Mouse (Mus musculus): ENCODE measurements around the gene Tlr4. TPM values are rescaled to one million over a fixed set of nuclear protein-coding genes. Genes with fewer than 3 reads are reported as not detected.

The Tlr4 gene
- total and polyA plus RNA-seq, 3 experiments: 8.6 to 22.1 (median 19.0) TPM

DNA sequence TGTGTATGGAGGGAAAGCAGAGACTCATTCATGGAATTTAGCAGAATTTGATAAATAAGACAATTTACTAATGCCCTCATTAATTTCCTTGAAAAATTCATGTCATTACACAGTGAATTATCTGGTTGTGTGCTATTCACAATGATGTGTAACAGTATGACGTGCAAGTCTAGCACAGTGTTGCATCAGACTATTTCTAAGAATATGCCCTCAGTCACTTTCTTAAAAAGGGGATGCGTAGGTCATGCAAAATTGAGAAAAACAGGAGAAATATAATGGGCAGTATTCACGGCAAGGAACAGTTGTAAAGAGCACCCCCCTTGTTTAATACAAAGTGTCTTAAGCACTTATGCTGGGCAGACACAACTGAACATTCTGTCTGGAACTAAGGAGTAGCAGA lies 5.6 kb upstream of the Tlr4 start:
- peak overlapping the region; percentile 66 for H3K9ac ChIP-seq (ENCODE audit: insufficient read depth, low read depth)
- no peaks in the 10 kb centered on the region for H3K27me3 ChIP-seq (replicated peaks)
- H3K4me3 ChIP-seq (replicated peaks in 1 of 3; ENCODE audit: low read depth in 2 of 3, low read length in 2 of 3, poor library complexity in 1 of 3): no peak overlapping the region
- H3K4me2 ChIP-seq (ENCODE audit: insufficient read depth, low read depth, poor library complexity, severe bottlenecking): peak overlapping the region; percentile 50
- H3K79me2 ChIP-seq (replicated peaks; ENCODE audit: control insufficient read depth, extremely low read depth, insufficient read depth, poor library complexity, severe bottlenecking): no peaks in the 10 kb centered on the region
- peak overlapping the region; percentile 86 for H3K27ac ChIP-seq (ENCODE audit: insufficient read depth, low read depth)
- TF ChIP-seq E2F4 (IDR thresholded peaks at IDR 0.05; ENCODE audit: insufficient replicate concordance, low read depth, low read length): no peak
- TF ChIP-seq ETS1 (conservative IDR thresholded peaks at IDR 0.05; ENCODE audit: low read depth, low read length): no peak; the same call in 1 of the 2 replicates
- TF ChIP-seq MEF2A (IDR thresholded peaks at IDR 0.05; ENCODE audit: borderline replicate concordance, low read depth, low read length): peak; percentile 50; the same call in 1 of the 2 replicates
- no peak for TF ChIP-seq IRF4 (IDR thresholded peaks at IDR 0.05; ENCODE audit: low read depth, low read length)
- TF ChIP-seq TCF12 (IDR thresholded peaks at IDR 0.05; ENCODE audit: low read depth, low read length): no peak; the same call in 1 of the 2 replicates
- no peak for TF ChIP-seq MAX (IDR thresholded peaks at IDR 0.05; ENCODE audit: low read length)
- no peaks in the 10 kb centered on the region for H3K9me3 ChIP-seq (replicated peaks; ENCODE audit: low read length)
- H3K36me3 ChIP-seq (replicated peaks in 1 of 2; ENCODE audit: control insufficient read depth in 1 of 2, insufficient read depth in 1 of 2, low read length in 1 of 2): no peaks in the 10 kb centered on the region
- DNase-seq (ENCODE audit: extremely low read depth): peak; percentile 49
- peaks cover 5 to 41% of the 10 kb centered on the region in 2 experiments; a peak in 2 of 4 replicates for H3K4me1 ChIP-seq (ENCODE audit: control insufficient read depth in 1 of 2, insufficient read depth in 2 of 2)
- dilution Hi-C loops (cut with MboI; ENCODE audit: extremely low pct_ligation_motif_present, extremely low pct_unique_long_range_greater_than_20kb, low sequenced_read_pairs): no loop called here
- in situ Hi-C loops (cut with MboI; ENCODE audit: low pct_ligation_motif_present, low pct_unique_long_range_greater_than_20kb, low sequenced_read_pairs): no loop called here

DNA sequence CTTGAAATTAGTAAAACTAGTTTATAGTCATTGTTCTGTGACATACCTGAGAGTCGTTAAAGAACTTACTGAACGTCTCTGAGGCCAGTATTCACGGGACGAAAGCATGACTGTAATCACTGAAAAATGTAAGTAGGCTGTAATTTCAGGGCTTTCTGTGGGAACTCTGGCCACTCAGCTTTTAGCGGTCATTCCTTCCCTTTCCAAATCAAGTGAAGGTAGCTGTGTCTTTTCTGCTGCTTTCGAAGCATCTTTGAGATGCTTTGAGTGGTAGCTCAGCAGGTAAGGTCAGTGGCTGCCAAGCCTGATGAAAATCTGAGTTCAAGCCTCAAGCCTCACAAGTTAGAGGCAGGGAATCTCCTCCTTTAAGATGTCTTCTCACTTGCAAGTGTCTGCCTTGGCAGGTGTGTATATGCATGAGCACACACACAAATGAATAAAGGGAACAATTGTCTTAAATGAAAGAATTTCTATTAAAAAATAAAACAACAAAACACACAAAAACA lies 832 bp downstream of the Tlr4 start:
- no peaks in the 10 kb centered on the region for H3K9me3 ChIP-seq (replicated peaks; ENCODE audit: low read length)
- peak overlapping the region; percentile 54 for H3K4me2 ChIP-seq (ENCODE audit: insufficient read depth, low read depth, poor library complexity, severe bottlenecking)
- no peaks in the 10 kb centered on the region for H3K27me3 ChIP-seq (replicated peaks)
- H3K9ac ChIP-seq (ENCODE audit: insufficient read depth, low read depth): peak overlapping the region; percentile 98
- peak overlapping the region; percentile 95 for H3K27ac ChIP-seq (ENCODE audit: insufficient read depth, low read depth)
- in situ Hi-C loops (cut with MboI; ENCODE audit: low pct_ligation_motif_present, low pct_unique_long_range_greater_than_20kb, low sequenced_read_pairs) (no loop called here), dilution Hi-C loops (cut with MboI; ENCODE audit: extremely low pct_ligation_motif_present, extremely low pct_unique_long_range_greater_than_20kb, low sequenced_read_pairs) (no loop called here)
- peaks cover 0 to 31% of the 10 kb centered on the region in 2 experiments; a peak in 2 of 4 replicates for H3K4me1 ChIP-seq (ENCODE audit: control insufficient read depth in 1 of 2, insufficient read depth in 2 of 2)
- H3K79me2 ChIP-seq (replicated peaks; ENCODE audit: control insufficient read depth, extremely low read depth, insufficient read depth, poor library complexity, severe bottlenecking): peaks cover 27% of the 10 kb centered on the region
- no peak for TF ChIP-seq TCF12 (IDR thresholded peaks at IDR 0.05; ENCODE audit: low read depth, low read length)
- peak; percentile 62 for TF ChIP-seq BHLHE40 (IDR thresholded peaks at IDR 0.05; ENCODE audit: low read depth, low read length)
- DNase-seq (ENCODE audit: extremely low read depth): no peak
- H3K4me3 ChIP-seq (replicated peaks in 1 of 3; ENCODE audit: low read depth in 2 of 3, low read length in 2 of 3, poor library complexity in 1 of 3): peak overlapping the region; percentile 57 to 79 (median 75)
- peaks cover 7 to 8% of the 10 kb centered on the region in 2 experiments for H3K36me3 ChIP-seq (replicated peaks in 1 of 2; ENCODE audit: control insufficient read depth in 1 of 2, insufficient read depth in 1 of 2, low read length in 1 of 2)

- dilution Hi-C loops (cut with MboI; ENCODE audit: extremely low pct_ligation_motif_present, extremely low pct_unique_long_range_greater_than_20kb, low sequenced_read_pairs): no loop called here
- Histone ChIP-seq H3K4me3 (replicated peaks in 1 of 3; ENCODE audit: low read depth in 2 of 3, low read length in 2 of 3, poor library complexity in 1 of 3) (peak overlapping the region; percentile 57 to 75 (median 61)), H3K79me2 (replicated peaks; ENCODE audit: control insufficient read depth, extremely low read depth, insufficient read depth, poor library complexity, severe bottlenecking) (peaks cover 27% of the 10 kb centered on the region), H3K27ac (ENCODE audit: insufficient read depth, low read depth) (peak overlapping the region; percentile 73), H3K27me3 (replicated peaks) (no peaks in the 10 kb centered on the region), H3K4me2 (ENCODE audit: insufficient read depth, low read depth, poor library complexity, severe bottlenecking) (peak overlapping the region; percentile 69; the same call in 1 of the 2 replicates), H3K36me3 (replicated peaks in 1 of 2; ENCODE audit: control insufficient read depth in 1 of 2, insufficient read depth in 1 of 2, low read length in 1 of 2) (peaks cover 9 to 11% of the 10 kb centered on the region in 2 experiments), H3K4me1 (ENCODE audit: control insufficient read depth in 1 of 2, insufficient read depth in 2 of 2) (peaks cover 0 to 27% of the 10 kb centered on the region in 2 experiments; a peak in 2 of 4 replicates), H3K9ac (ENCODE audit: insufficient read depth, low read depth) (peak overlapping the region; percentile 98), H3K9me3 (replicated peaks; ENCODE audit: low read length) (no peaks in the 10 kb centered on the region)
- TF ChIP-seq MAZ (IDR thresholded peaks at IDR 0.05; ENCODE audit: low read depth, low read length) (no peak), POLR2A (IDR thresholded peaks at IDR 0.05; ENCODE audit: low read depth, low read length) (no peak), EP300 (IDR thresholded peaks at IDR 0.05; ENCODE audit: low read length) (peak; percentile 72), NRF1 (IDR thresholded peaks at IDR 0.05; ENCODE audit: low read depth, low read length) (no peak), USF2 (conservative IDR thresholded peaks at IDR 0.05; ENCODE audit: low read depth, low read length) (no peak), BHLHE40 (IDR thresholded peaks at IDR 0.05; ENCODE audit: low read depth, low read length) (peak; percentile 68), E2F4 (IDR thresholded peaks at IDR 0.05; ENCODE audit: insufficient replicate concordance, low read depth, low read length) (no peak), MAFK (IDR thresholded peaks at IDR 0.05; ENCODE audit: insufficient replicate concordance, low read length) (no peak), TBP (conservative IDR thresholded peaks at IDR 0.05; ENCODE audit: low read depth, low read length) (peak; percentile 53; the same call in 1 of the 2 replicates), RAD21 (IDR thresholded peaks at IDR 0.05; ENCODE audit: low read depth, low read length) (no peak), JUN (IDR thresholded peaks at IDR 0.05; ENCODE audit: insufficient read depth, low read depth, low read length) (peak; percentile 73), RCOR1 (conservative IDR thresholded peaks at IDR 0.05; ENCODE audit: low read depth, low read length) (no peak), ETS1 (conservative IDR thresholded peaks at IDR 0.05; ENCODE audit: low read depth, low read length) (peak; percentile 85), NELFE (IDR thresholded peaks at IDR 0.05; ENCODE audit: low read depth, low read length) (no peak), CTCF (conservative IDR thresholded peaks at IDR 0.05 in 1 of 2, IDR thresholded peaks at IDR 0.05 in 1 of 2; ENCODE audit: low read depth in 2 of 2, low read length in 2 of 2) (no peak), JUND (conservative IDR thresholded peaks at IDR 0.05; ENCODE audit: low read depth, low read length) (peak; percentile 85), PAX5 (IDR thresholded peaks at IDR 0.05; ENCODE audit: low read length) (no peak), POLR2AphosphoS2 (IDR thresholded peaks at IDR 0.05; ENCODE audit: low read depth, low read length) (no peak), IRF4 (IDR thresholded peaks at IDR 0.05; ENCODE audit: low read depth, low read length) (peak; percentile 71), KAT2A (IDR thresholded peaks at IDR 0.05; ENCODE audit: insufficient replicate concordance, low read length) (no peak), MYC (IDR thresholded peaks at IDR 0.05; ENCODE audit: low read depth, low read length) (no peak)
- in situ Hi-C loops (cut with MboI; ENCODE audit: low pct_ligation_motif_present, low pct_unique_long_range_greater_than_20kb, low sequenced_read_pairs): no loop called here
- DNase-seq (ENCODE audit: extremely low read depth): peak; percentile 70
Measured at GRCm38 (mm10) chr4:66828686-66829085, 1.3 kb downstream of the Tlr4 start.
